Mouse (Mus musculus): ENCODE data around the gene Evl. TPM values are rescaled to one million over a fixed set of nuclear protein-coding genes. Genes with fewer than 3 reads are reported as not detected.

Gene Evl
- polyA plus RNA-seq, 1 experiment from 2014 or later = 41.6 TPM

- H3K9me3 ChIP-seq (ENCODE audit: control insufficient read depth, low read length) = no peaks in the 10 kb centered on the region
- no peak overlapping the region for H3K9ac ChIP-seq (ENCODE audit: low read length)
- H3K4me3 ChIP-seq (ENCODE audit: low read length) = no peak overlapping the region
- WGBS = 74% methylated on average over 12 of the region's 12 CpGs
- 0 out of 2 replicates have a peak, but pooled peaks cover 2% of the 10 kb centered on the region for H3K36me3 ChIP-seq (ENCODE audit: control insufficient read depth, insufficient read depth, low read length)
- no peak for ATAC-seq (ENCODE audit: low read depth)
- H3K4me1 ChIP-seq (replicated peaks; ENCODE audit: control insufficient read depth, insufficient read depth, low read length) = peaks cover 4% of the 10 kb centered on the region; the same call in 1 of the 2 replicates
- H3K27me3 ChIP-seq (ENCODE audit: control insufficient read depth, insufficient read depth, low read depth, low read length) = no peaks in the 10 kb centered on the region
- no peak overlapping the region for H3K4me2 ChIP-seq (ENCODE audit: low read depth, low read length)
- no peak overlapping the region for H3K27ac ChIP-seq (ENCODE audit: low read length)
Observed at GRCm38 (mm10) chr12:108564910-108565506, 10.5 kb downstream of the Evl start.

- no peak overlapping the region for H3K4me3 ChIP-seq (ENCODE audit: low read length)
- no peak for ATAC-seq (ENCODE audit: low read depth)
- WGBS = 77% methylated on average over 7 of the region's 7 CpGs
Observed at GRCm38 (mm10) chr12:108579156-108579871, 24.8 kb downstream of the Evl start.

DNA sequence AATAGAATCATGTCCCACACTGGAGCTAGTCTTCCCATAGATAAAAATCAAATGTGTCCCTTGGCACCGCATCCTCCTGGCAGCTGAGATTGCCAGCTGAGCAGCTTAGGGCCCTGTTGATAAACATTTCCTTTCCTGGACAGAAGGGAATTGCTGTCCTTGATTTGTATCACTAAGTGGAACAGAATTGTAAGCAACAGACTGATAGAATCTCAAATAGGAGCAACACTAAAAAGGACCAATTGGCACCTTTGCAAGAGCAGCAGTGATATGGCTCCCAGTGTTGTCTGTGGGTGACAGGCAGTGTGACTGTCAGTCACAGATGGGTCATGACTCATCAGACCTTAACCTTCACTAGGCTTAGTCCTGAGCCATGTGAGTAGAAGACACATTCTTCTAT, 29.3 kb downstream of the Evl start:
- WGBS = 68% methylated on average over 1 of the region's 1 CpGs
- no peak overlapping the region for H3K9ac ChIP-seq (ENCODE audit: low read length)
- H3K27me3 ChIP-seq (ENCODE audit: control insufficient read depth, insufficient read depth, low read depth, low read length) = no peaks in the 10 kb centered on the region
- no peak overlapping the region for H3K27ac ChIP-seq (ENCODE audit: low read length)
- H3K4me1 ChIP-seq (replicated peaks; ENCODE audit: control insufficient read depth, insufficient read depth, low read length) = peaks cover 3% of the 10 kb centered on the region; the same call in 1 of the 2 replicates
- H3K4me2 ChIP-seq (ENCODE audit: low read depth, low read length) = no peak overlapping the region
- H3K36me3 ChIP-seq (ENCODE audit: control insufficient read depth, insufficient read depth, low read length) = peaks cover 3% of the 10 kb centered on the region; the same call in 1 of the 2 replicates
- H3K9me3 ChIP-seq (ENCODE audit: control insufficient read depth, low read length) = no peaks in the 10 kb centered on the region
- no peak for ATAC-seq (ENCODE audit: low read depth)
- H3K4me3 ChIP-seq (ENCODE audit: low read length) = no peak overlapping the region

More at GRCm38 (mm10) chr12:108579156-108579871, 24.8 kb downstream of the Evl start:
- Histone ChIP-seq H3K9ac (ENCODE audit: low read length) (no peak overlapping the region), H3K9me3 (ENCODE audit: control insufficient read depth, low read length) (no peaks in the 10 kb centered on the region), H3K4me2 (ENCODE audit: low read depth, low read length) (no peak overlapping the region), H3K27me3 (ENCODE audit: control insufficient read depth, insufficient read depth, low read depth, low read length) (no peaks in the 10 kb centered on the region), H3K36me3 (ENCODE audit: control insufficient read depth, insufficient read depth, low read length) (peaks cover 3% of the 10 kb centered on the region; the same call in 1 of the 2 replicates), H3K4me1 (replicated peaks; ENCODE audit: control insufficient read depth, insufficient read depth, low read length) (peaks cover 3% of the 10 kb centered on the region; the same call in 1 of the 2 replicates), H3K27ac (ENCODE audit: low read length) (no peak overlapping the region)

DNA sequence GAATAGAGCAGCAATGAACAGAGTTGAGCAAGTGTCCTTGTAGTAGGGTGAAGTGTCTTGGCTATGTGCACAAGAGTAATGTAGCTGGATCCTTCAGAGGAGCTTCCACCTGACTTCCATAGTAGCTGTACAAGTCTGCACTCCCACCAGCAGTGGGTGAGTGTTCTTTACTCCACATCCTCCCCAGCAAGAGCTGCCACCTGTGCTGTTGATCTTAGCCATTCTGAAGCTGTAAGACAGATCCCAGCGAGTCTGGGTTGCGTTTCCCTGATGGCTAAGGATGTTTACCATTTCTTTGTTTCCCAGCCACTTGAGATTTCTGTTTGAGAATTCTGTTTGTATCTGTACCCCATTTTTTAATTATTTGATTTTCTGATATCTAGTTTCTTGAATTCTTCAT, 35.6 kb downstream of the Evl start:
- H3K4me1 ChIP-seq (replicated peaks; ENCODE audit: control insufficient read depth, insufficient read depth, low read length) = no peaks in the 10 kb centered on the region
- ATAC-seq (ENCODE audit: low read depth) = no peak
- H3K9ac ChIP-seq (ENCODE audit: low read length) = no peak overlapping the region
- no peak overlapping the region for H3K4me3 ChIP-seq (ENCODE audit: low read length)
- H3K4me2 ChIP-seq (ENCODE audit: low read depth, low read length) = no peak overlapping the region
- no peak overlapping the region for H3K27ac ChIP-seq (ENCODE audit: low read length)
- H3K27me3 ChIP-seq (ENCODE audit: control insufficient read depth, insufficient read depth, low read depth, low read length) = no peaks in the 10 kb centered on the region
- no peaks in the 10 kb centered on the region for H3K9me3 ChIP-seq (ENCODE audit: control insufficient read depth, low read length)
- H3K36me3 ChIP-seq (ENCODE audit: control insufficient read depth, insufficient read depth, low read length) = peaks cover 3% of the 10 kb centered on the region; the same call in 1 of the 2 replicates
- WGBS = 70% methylated on average over 2 of the region's 2 CpGs

- WGBS = 63% methylated on average over 5 of the region's 5 CpGs
- Histone ChIP-seq H3K27me3 (ENCODE audit: control insufficient read depth, insufficient read depth, low read depth, low read length) (no peaks in the 10 kb centered on the region), H3K36me3 (ENCODE audit: control insufficient read depth, insufficient read depth, low read length) (peaks cover 3% of the 10 kb centered on the region; the same call in 1 of the 2 replicates), H3K27ac (ENCODE audit: low read length) (no peak overlapping the region), H3K9me3 (ENCODE audit: control insufficient read depth, low read length) (no peaks in the 10 kb centered on the region), H3K9ac (ENCODE audit: low read length) (no peak overlapping the region), H3K4me2 (ENCODE audit: low read depth, low read length) (no peak overlapping the region), H3K4me1 (replicated peaks; ENCODE audit: control insufficient read depth, insufficient read depth, low read length) (no peaks in the 10 kb centered on the region), H3K4me3 (ENCODE audit: low read length) (no peak overlapping the region)
- no peak for ATAC-seq (ENCODE audit: low read depth)
Observed at GRCm38 (mm10) chr12:108591586-108591985, 37.1 kb downstream of the Evl start.

DNA sequence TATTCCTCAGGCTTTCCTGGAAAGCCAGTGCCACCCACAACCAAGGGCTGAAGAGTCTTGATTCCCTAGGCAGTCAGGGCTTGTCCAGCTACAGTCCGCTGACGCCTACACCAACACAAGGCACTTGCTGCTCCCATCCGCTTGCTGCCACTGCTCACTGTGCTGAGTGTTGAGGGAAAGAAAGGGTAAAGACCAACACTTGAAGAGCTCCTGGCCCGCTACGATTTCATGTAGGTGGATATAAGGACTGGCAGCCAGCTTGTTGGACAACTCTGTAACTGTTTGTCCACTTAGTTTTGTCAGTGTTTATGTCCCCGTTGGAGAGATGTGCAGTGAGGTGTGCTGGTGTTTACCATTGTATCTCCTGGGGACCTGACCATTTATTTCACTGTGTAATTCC, 38.3 kb downstream of the Evl start:
- WGBS = 64% methylated on average over 6 of the region's 6 CpGs
- Histone ChIP-seq H3K4me3 (ENCODE audit: low read length) (no peak overlapping the region), H3K9ac (ENCODE audit: low read length) (no peak overlapping the region), H3K4me2 (ENCODE audit: low read depth, low read length) (no peak overlapping the region), H3K27ac (ENCODE audit: low read length) (no peak overlapping the region), H3K4me1 (replicated peaks; ENCODE audit: control insufficient read depth, insufficient read depth, low read length) (no peaks in the 10 kb centered on the region), H3K9me3 (ENCODE audit: control insufficient read depth, low read length) (no peaks in the 10 kb centered on the region), H3K36me3 (ENCODE audit: control insufficient read depth, insufficient read depth, low read length) (no peaks in the 10 kb centered on the region; the same call in 1 of the 2 replicates), H3K27me3 (ENCODE audit: control insufficient read depth, insufficient read depth, low read depth, low read length) (no peaks in the 10 kb centered on the region)
- no peak for ATAC-seq (ENCODE audit: low read depth)

- Histone ChIP-seq H3K36me3 (ENCODE audit: control insufficient read depth, insufficient read depth, low read length) (no peaks in the 10 kb centered on the region), H3K9me3 (ENCODE audit: control insufficient read depth, low read length) (no peaks in the 10 kb centered on the region), H3K4me1 (replicated peaks; ENCODE audit: control insufficient read depth, insufficient read depth, low read length) (0 out of 2 replicates have a peak, but pooled peaks cover 3% of the 10 kb centered on the region), H3K27ac (ENCODE audit: low read length) (no peak overlapping the region), H3K27me3 (ENCODE audit: control insufficient read depth, insufficient read depth, low read depth, low read length) (no peaks in the 10 kb centered on the region), H3K4me3 (ENCODE audit: low read length) (no peak overlapping the region), H3K9ac (ENCODE audit: low read length) (no peak overlapping the region), H3K4me2 (ENCODE audit: low read depth, low read length) (no peak overlapping the region)
- ATAC-seq (ENCODE audit: low read depth) = no peak
- WGBS = 78% methylated on average over 4 of the region's 4 CpGs
Observed at GRCm38 (mm10) chr12:108600864-108601263, 46.3 kb downstream of the Evl start.

GRCm38 (mm10) chr12:108601326-108601725, 46.8 kb downstream of the Evl start:
- Histone ChIP-seq H3K36me3 (ENCODE audit: control insufficient read depth, insufficient read depth, low read length) (no peaks in the 10 kb centered on the region), H3K4me2 (ENCODE audit: low read depth, low read length) (no peak overlapping the region), H3K27ac (ENCODE audit: low read length) (no peak overlapping the region), H3K9me3 (ENCODE audit: control insufficient read depth, low read length) (no peaks in the 10 kb centered on the region), H3K4me1 (replicated peaks; ENCODE audit: control insufficient read depth, insufficient read depth, low read length) (0 out of 2 replicates have a peak, but pooled peaks cover 3% of the 10 kb centered on the region), H3K4me3 (ENCODE audit: low read length) (no peak overlapping the region), H3K9ac (ENCODE audit: low read length) (no peak overlapping the region), H3K27me3 (ENCODE audit: control insufficient read depth, insufficient read depth, low read depth, low read length) (no peaks in the 10 kb centered on the region)
- WGBS = 76% methylated on average over 8 of the region's 8 CpGs
- ATAC-seq (ENCODE audit: low read depth) = no peak

GRCm38 (mm10) chr12:108604546-108604945, 50.0 kb downstream of the Evl start:
- Histone ChIP-seq H3K4me2 (ENCODE audit: low read depth, low read length) (no peak overlapping the region), H3K9ac (ENCODE audit: low read length) (no peak overlapping the region), H3K9me3 (ENCODE audit: control insufficient read depth, low read length) (no peaks in the 10 kb centered on the region), H3K36me3 (ENCODE audit: control insufficient read depth, insufficient read depth, low read length) (no peaks in the 10 kb centered on the region), H3K27me3 (ENCODE audit: control insufficient read depth, insufficient read depth, low read depth, low read length) (no peaks in the 10 kb centered on the region), H3K4me3 (ENCODE audit: low read length) (no peak overlapping the region), H3K27ac (ENCODE audit: low read length) (no peak overlapping the region), H3K4me1 (replicated peaks; ENCODE audit: control insufficient read depth, insufficient read depth, low read length) (peaks cover 4% of the 10 kb centered on the region)
- ATAC-seq (ENCODE audit: low read depth) = no peak
